ENCODE assay signal across 8 mouse cellular contexts in the genomic region with DNA sequence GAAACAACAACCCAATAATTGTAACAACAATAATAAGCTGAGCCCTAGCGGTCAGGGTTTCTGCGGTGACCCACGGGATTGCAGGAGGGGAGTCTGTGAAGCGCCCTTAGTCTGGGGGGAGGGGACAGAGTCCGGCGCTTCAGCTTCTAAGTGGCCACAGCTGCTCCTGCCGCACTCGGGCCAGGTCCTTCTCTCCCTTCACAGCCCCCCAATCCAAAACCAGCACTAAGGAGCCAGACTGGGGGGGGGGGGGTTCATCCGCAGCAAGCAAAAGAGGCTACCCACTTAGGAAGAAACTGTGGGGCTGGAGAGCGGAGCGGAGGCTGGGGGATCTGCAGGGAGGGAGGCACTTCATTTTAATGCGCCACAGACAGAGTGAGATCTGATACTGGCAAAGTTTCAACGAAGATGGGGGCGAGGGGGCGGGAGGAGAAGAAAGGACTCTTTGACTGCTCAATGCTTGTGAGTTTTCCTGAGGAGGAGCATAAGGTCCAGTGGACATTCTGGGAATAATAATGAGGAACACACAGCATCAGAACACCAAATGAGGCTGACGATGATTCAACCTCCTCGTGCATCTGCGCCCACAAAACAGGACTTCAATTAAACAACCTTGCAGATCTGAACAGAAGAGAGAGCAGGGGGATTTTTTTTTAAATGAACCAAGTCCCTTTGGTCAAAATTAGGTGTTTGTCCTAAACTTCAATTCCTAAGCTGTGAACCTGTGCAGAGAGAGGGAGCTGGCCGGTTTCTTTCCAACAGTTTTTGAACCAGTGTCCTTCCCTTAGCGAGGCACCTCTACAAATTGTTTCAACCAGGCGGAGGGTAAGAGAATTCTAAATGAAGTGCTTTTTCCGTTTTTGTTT.
DNase-seq lines count a peak whose midpoint lies in the region; ATAC-seq and TF ChIP-seq lines count a peak whose summit lies in the region.

No protein-coding gene starts in this region.

- H3K4me2 ChIP-seq in forebrain, embryonic 12.5 days = peak overlapping the region; percentile 60
- peak overlapping the region; percentile 48 for H3K4me2 ChIP-seq in liver, embryonic 14.5 days (ENCODE audit: low read depth)

- TF ChIP-seq EP300 in liver, embryonic 14.5 days (IDR thresholded peaks at IDR 0.05; ENCODE audit: low read depth) = no peak

- no peaks in the 10 kb centered on the region for H3K36me3 ChIP-seq in forebrain, embryonic 12.5 days (replicated peaks)
- no peaks in the 10 kb centered on the region for H3K36me3 ChIP-seq in liver, embryonic 14.5 days (replicated peaks; ENCODE audit: control insufficient read depth, insufficient read depth, low read depth)

- no peaks in the 10 kb centered on the region for H3K27me3 ChIP-seq in forebrain, embryonic 12.5 days
- H3K27me3 ChIP-seq in liver, embryonic 14.5 days (ENCODE audit: control insufficient read depth, insufficient read depth, low read length) = no peaks in the 10 kb centered on the region; the same call in 1 of the 2 replicates

- peak overlapping the region; percentile 34 for H3K4me3 ChIP-seq in forebrain, embryonic 12.5 days (replicated peaks)
- H3K4me3 ChIP-seq in liver, embryonic 14.5 days (ENCODE audit: insufficient read depth in 1 of 2, low read depth in 2 of 2, low read length in 2 of 2) = peak overlapping the region; percentile 8 to 17; a peak in 2 of 4 replicates

- no peaks in the 10 kb centered on the region for H3K9me3 ChIP-seq in forebrain, embryonic 12.5 days
- H3K9me3 ChIP-seq in liver, embryonic 14.5 days (ENCODE audit: control insufficient read depth, low read length) = no peaks in the 10 kb centered on the region

- H3K4me1 ChIP-seq in forebrain, embryonic 12.5 days = peaks cover 54% of the 10 kb centered on the region
- H3K4me1 ChIP-seq in liver, embryonic 14.5 days (replicated peaks; ENCODE audit: control insufficient read depth in 2 of 2, insufficient read depth in 2 of 2, low read length in 1 of 2) = no peaks in the 10 kb centered on the region

- peak overlapping the region; percentile 50 for H3K9ac ChIP-seq in forebrain, embryonic 12.5 days
- no peak overlapping the region for H3K9ac ChIP-seq in liver, embryonic 14.5 days (replicated peaks)

- H3K27ac ChIP-seq in forebrain, embryonic 12.5 days = peak overlapping the region; percentile 97
- no peak overlapping the region for H3K27ac ChIP-seq in liver, embryonic 14.5 days

- under 1% methylated on average over 22 of the region's 22 CpGs for WGBS in forebrain, embryonic 12.5 days
- WGBS in liver, embryonic 14.5 days (ENCODE audit: insufficient replicate concordance) = 1% methylated on average over 22 of the region's 22 CpGs

- ATAC-seq in cerebellum, adult (ENCODE audit: insufficient number of reproducible peaks, low FRiP score, low TSS enrichment) = 0 out of 2 replicates have a peak, but pooled peaks have one; percentile 22
- peak; percentile 92 for ATAC-seq in forebrain, embryonic 12.5 days (ENCODE audit: low FRiP score)
- ATAC-seq in liver, embryonic 14.5 days (ENCODE audit: insufficient read depth) = no peak

- no peak for TF ChIP-seq CTCF in liver, embryonic 14.5 days (IDR thresholded peaks at IDR 0.05; ENCODE audit: low read depth)

- peak; percentile 29 for DNase-seq in gastrocnemius, postnatal 10 days
- no peak for DNase-seq in gastrocnemius, postnatal 25 days
- peak; percentile 59 to 74 for DNase-seq in kidney, postnatal 4 days
- no peak for DNase-seq in liver, embryonic 14.5 days (ENCODE audit: low read depth in 3 of 3, low spot score in 3 of 3)
- peak; percentile 45 for DNase-seq in right cerebral cortex, postnatal 25 days
- DNase-seq in adipocyte (ENCODE audit: low spot score) = no peak

Comparison
In these comparisons a context has a peak if more than half of its experiments do, and no peak if none do; other contexts are left out.
1. DNase-seq: peak in gastrocnemius, postnatal 10 days (single experiment), kidney, postnatal 4 days (2 of 2) and right cerebral cortex, postnatal 25 days (single experiment); none in gastrocnemius, postnatal 25 days (single experiment), liver, embryonic 14.5 days (0 of 3) and adipocyte (single experiment).